Mouse (Mus musculus): ENCODE measurements at regions not wholly inside any gene's neighbourhood (a gene's known extent, or its start where the extent isn't known, plus 50 kb on each side); places are given as distances from the start of the nearest gene placed in this dataset.

DNA sequence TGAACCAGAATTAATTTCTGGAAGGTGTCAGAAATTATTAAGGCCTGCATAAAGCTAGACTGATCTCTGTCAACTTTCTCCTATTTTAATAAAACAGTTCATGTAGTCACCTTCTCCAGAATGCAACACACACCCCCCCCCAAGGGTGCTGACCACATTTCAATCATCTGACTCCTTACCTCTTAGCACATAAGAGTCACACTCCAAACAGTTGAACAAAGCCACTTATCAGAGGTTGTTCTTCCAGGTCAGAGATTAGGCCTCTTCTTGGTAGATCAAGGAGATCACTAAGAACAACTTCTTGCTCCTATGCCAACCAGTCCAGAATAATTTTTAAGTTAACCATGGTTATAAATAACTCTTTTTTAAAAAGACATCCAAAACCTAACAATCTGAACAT lies 86.0 kb upstream of the 2610301B20Rik start:
- Histone ChIP-seq H3K4me1 (no peaks in the 10 kb centered on the region), H3K9me3 (no peaks in the 10 kb centered on the region), H3K27me3 (no peaks in the 10 kb centered on the region), H3K36me3 (no peaks in the 10 kb centered on the region), H3K4me2 (replicated peaks) (no peak overlapping the region), H3K4me3 (no peak overlapping the region), H3K27ac (replicated peaks) (no peak overlapping the region), H3K9ac (replicated peaks) (no peak overlapping the region)
- no peak for ATAC-seq (ENCODE audit: low FRiP score, low read depth)

DNA sequence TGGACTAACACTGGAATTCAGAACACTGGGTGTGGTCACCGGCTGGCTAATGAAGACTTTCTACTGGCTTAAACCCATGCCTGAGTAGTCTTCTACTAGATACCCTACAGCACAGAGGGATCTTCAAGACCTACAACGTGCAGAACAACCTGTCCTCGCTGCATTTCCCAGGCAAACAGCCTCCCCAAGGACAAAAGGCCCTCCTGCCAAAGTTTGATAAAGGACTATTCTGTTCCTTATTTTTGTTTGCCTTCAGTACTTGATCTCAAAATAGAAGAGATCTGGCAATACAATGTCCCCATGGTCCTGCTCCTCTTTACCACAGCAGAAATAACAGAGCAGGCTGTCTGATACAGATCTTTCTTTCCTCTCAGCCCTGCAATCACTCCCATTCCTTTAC lies 85.2 kb upstream of the 2610301B20Rik start:
- Histone ChIP-seq H3K4me1 (no peaks in the 10 kb centered on the region), H3K27ac (replicated peaks) (no peak overlapping the region), H3K27me3 (no peaks in the 10 kb centered on the region), H3K4me3 (no peak overlapping the region), H3K9ac (replicated peaks) (no peak overlapping the region), H3K36me3 (no peaks in the 10 kb centered on the region), H3K9me3 (no peaks in the 10 kb centered on the region), H3K4me2 (replicated peaks) (no peak overlapping the region)
- 76% methylated on average over 3 of the region's 3 CpGs for WGBS
- no peak for ATAC-seq (ENCODE audit: low FRiP score, low read depth)

DNA sequence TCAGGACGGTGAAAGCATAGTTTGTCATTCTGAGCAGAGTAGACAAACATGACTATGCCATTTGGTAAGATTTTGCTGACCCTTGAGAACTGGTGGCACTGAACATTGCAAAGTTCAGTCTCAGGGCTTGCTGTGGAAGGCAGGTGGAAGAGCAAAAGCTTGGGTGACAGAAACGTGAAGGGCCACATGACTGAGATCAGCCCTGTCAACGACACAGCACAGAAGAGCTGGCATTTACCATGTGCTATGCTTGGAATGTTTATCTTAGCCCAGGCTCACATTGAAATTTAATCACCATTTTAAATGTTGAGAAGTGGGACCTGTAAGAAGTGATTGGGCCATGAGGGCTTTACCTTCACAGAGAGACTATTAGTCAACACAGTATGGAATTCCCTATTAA lies 81.7 kb upstream of the 2610301B20Rik start:
- no peaks in the 10 kb centered on the region for H3K4me1 ChIP-seq
- H3K4me3 ChIP-seq, result no peak overlapping the region
- H3K36me3 ChIP-seq, result no peaks in the 10 kb centered on the region
- no peak overlapping the region for H3K9ac ChIP-seq (replicated peaks)
- H3K27me3 ChIP-seq, result no peaks in the 10 kb centered on the region
- no peak for ATAC-seq (ENCODE audit: low FRiP score, low read depth)
- H3K9me3 ChIP-seq, result no peaks in the 10 kb centered on the region
- H3K27ac ChIP-seq (replicated peaks), result no peak overlapping the region
- 73% methylated on average over 3 of the region's 3 CpGs for WGBS
- no peak overlapping the region for H3K4me2 ChIP-seq (replicated peaks)

DNA sequence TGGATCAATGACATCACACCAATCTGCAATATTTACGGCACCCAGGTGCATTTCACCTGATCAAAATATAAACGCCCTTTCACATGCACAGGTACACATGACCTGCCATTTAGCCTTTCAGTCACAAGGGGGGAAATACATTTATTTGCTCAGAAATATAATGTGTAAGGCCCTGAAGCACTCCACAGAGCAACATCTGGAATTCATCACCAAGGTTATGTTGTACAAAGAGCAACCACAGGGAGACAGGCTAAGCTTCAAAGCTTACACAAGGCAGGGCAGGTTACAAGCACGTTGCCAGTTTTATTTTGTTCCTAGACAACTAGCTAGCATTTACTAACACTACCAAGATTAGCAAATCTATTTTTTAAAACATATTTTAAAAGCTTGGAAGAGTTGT lies 79.8 kb upstream of the 2610301B20Rik start:
- H3K4me2 ChIP-seq (replicated peaks), result no peak overlapping the region
- H3K9ac ChIP-seq (replicated peaks), result no peak overlapping the region
- H3K4me1 ChIP-seq, result no peaks in the 10 kb centered on the region
- H3K4me3 ChIP-seq, result no peak overlapping the region
- ATAC-seq (ENCODE audit: low FRiP score, low read depth), result no peak
- H3K36me3 ChIP-seq, result no peaks in the 10 kb centered on the region
- no peak overlapping the region for H3K27ac ChIP-seq (replicated peaks)
- H3K27me3 ChIP-seq, result no peaks in the 10 kb centered on the region
- H3K9me3 ChIP-seq, result no peaks in the 10 kb centered on the region
- WGBS, result 73% methylated on average over 3 of the region's 3 CpGs

DNA sequence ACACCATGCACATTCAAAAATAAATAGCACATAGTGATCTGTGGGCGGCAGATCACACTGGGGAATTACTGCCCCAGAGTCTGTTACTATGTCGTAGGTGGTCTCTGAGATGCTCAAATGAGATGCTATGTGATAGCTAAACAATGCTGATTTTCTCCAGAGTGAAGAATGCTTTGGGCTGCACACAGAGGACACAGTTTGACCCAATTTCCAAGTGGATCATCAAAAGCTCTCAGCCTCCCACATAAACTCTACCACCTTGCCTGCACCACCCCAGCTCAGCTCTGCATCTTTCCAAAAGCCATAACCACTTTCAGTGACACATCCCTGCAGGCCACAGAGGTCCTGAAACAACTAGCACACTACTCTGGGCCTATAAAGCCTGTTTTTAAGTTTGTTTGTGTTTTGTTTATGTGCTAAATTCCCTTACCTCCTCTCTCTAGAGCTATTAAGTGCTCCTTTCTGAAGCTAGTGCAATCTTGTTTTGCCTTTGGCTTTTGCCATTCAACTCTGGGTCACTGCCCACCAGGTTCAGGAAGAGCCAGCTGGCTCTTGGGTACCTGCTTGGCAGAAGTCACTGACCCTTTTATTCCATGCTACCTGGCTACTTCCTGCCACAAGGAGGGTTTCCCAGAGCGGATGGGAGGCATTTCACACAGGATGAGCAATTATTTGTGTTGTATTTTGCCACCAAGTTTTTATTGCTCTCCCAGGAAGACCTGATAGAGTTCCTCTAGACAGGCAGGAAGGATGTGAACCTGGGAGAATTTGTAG lies 73.3 kb upstream of the 2610301B20Rik start:
- no peak for ATAC-seq (ENCODE audit: low FRiP score, low read depth)
- Histone ChIP-seq H3K36me3 (no peaks in the 10 kb centered on the region), H3K4me1 (no peaks in the 10 kb centered on the region), H3K27me3 (no peaks in the 10 kb centered on the region), H3K9me3 (no peaks in the 10 kb centered on the region), H3K4me3 (no peak overlapping the region), H3K9ac (replicated peaks) (no peak overlapping the region), H3K4me2 (replicated peaks) (no peak overlapping the region), H3K27ac (replicated peaks) (no peak overlapping the region)
- WGBS, result 84% methylated on average over 3 of the region's 3 CpGs

DNA sequence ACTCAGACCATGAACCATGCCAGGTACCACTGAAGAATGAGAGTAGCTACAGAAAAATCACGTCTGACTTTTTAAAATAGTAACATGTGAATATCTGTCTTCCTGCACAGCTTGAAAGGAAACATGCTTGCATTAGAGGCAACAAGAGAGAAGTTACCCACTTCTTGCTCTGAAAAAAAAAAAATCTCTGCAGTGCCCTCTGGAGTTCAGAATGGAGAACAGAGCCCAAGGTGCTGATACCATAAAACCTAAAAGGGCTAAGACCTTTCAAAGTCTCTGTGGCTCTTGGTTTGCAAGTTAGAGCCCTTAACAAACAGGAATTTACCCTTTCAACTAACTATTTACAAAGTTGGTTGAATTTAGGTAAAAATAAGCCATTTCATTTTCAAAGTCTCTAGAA lies 69.6 kb upstream of the 2610301B20Rik start:
- Histone ChIP-seq H3K9me3 (no peaks in the 10 kb centered on the region), H3K4me1 (no peaks in the 10 kb centered on the region), H3K36me3 (no peaks in the 10 kb centered on the region), H3K4me3 (no peak overlapping the region), H3K27ac (replicated peaks) (no peak overlapping the region), H3K27me3 (no peaks in the 10 kb centered on the region), H3K9ac (replicated peaks) (no peak overlapping the region), H3K4me2 (replicated peaks) (no peak overlapping the region)
- ATAC-seq (ENCODE audit: low FRiP score, low read depth), result no peak
- 30% methylated on average over 1 of the region's 1 CpGs for WGBS

DNA sequence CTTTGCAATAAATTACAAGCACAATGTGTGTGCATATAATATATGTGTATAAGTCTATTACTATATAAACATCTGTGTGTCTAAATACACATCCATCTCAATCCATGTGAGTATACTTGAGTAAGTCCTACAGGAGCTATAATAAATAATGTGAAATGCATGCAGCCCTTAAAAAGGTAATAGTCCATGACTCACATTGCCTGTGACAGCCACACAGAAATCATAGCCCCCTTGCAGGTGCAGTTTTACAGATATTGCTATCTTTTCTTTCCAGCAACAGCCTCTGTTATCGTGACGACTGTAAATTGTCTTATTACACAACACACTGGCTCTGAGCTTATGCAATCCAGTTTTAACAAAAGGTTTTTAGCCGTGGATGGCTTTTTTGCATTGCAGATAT lies 67.0 kb upstream of the 2610301B20Rik start:
- Histone ChIP-seq H3K27me3 (no peaks in the 10 kb centered on the region), H3K27ac (replicated peaks) (no peak overlapping the region), H3K4me3 (no peak overlapping the region), H3K9me3 (no peaks in the 10 kb centered on the region), H3K4me2 (replicated peaks) (no peak overlapping the region), H3K9ac (replicated peaks) (no peak overlapping the region), H3K36me3 (no peaks in the 10 kb centered on the region), H3K4me1 (no peaks in the 10 kb centered on the region)
- 84% methylated on average over 3 of the region's 3 CpGs for WGBS
- no peak for ATAC-seq (ENCODE audit: low FRiP score, low read depth)

DNA sequence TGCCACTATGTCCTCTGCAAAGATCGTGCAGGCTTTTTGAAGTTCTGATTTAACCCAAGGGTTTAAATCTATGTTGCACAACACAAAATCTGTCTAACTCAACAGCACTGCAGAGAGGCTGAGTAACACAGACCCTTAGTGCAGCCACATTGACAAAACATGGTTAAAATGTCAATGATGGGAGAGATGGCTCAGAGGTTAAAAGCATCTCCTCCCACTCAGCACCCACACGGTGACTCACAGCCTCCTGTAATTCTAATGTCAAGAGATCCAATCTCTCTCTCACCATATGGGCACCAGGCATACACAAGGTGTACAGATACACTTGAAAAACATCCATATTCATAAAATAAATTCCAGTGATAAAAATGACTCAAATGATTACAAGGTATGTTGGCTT lies 61.4 kb upstream of the 2610301B20Rik start:
- H3K27me3 ChIP-seq, result no peaks in the 10 kb centered on the region
- ATAC-seq (ENCODE audit: low FRiP score, low read depth), result no peak
- H3K4me1 ChIP-seq, result no peaks in the 10 kb centered on the region
- no peak overlapping the region for H3K4me3 ChIP-seq
- 84% methylated on average over 2 of the region's 2 CpGs for WGBS
- no peaks in the 10 kb centered on the region for H3K9me3 ChIP-seq
- no peak overlapping the region for H3K9ac ChIP-seq (replicated peaks)
- H3K4me2 ChIP-seq (replicated peaks), result no peak overlapping the region
- no peaks in the 10 kb centered on the region for H3K36me3 ChIP-seq
- no peak overlapping the region for H3K27ac ChIP-seq (replicated peaks)

All from midbrain, embryonic 12.5 days (tissue).